Mouse (Mus musculus): ENCODE results near the gene Ipo11. TPM values are rescaled to one million over a fixed set of nuclear protein-coding genes. Genes with fewer than 3 reads are reported as not detected.

The Ipo11 gene
- polyA plus RNA-seq, 1 experiment: 11.6 TPM

GRCm38 (mm10) chr13:106805146-106805545 lies 131.6 kb downstream of the Ipo11 start:
- TF ChIP-seq GATA1 (IDR thresholded peaks at IDR 0.05; ENCODE audit: low read length): no peak

GRCm38 (mm10) chr13:106798026-106798425 lies 138.7 kb downstream of the Ipo11 start:
- TF ChIP-seq GATA1 (IDR thresholded peaks at IDR 0.05; ENCODE audit: low read length): no peak

- no peak for TF ChIP-seq GATA1 (IDR thresholded peaks at IDR 0.05; ENCODE audit: low read length)
These were observed 147.9 kb downstream of the Ipo11 start for GRCm38 (mm10) chr13:106788817-106789216.

- no peak for TF ChIP-seq GATA1 (IDR thresholded peaks at IDR 0.05; ENCODE audit: low read length)
These were observed 168.0 kb downstream of the Ipo11 start for GRCm38 (mm10) chr13:106768807-106769206.

GRCm38 (mm10) chr13:106762611-106763010 lies 174.1 kb downstream of the Ipo11 start:
- no peak for TF ChIP-seq GATA1 (IDR thresholded peaks at IDR 0.05; ENCODE audit: low read length)

GRCm38 (mm10) chr13:106761661-106762060 lies 175.1 kb downstream of the Ipo11 start:
- no peak for TF ChIP-seq GATA1 (IDR thresholded peaks at IDR 0.05; ENCODE audit: low read length)

- no peak for TF ChIP-seq GATA1 (IDR thresholded peaks at IDR 0.05; ENCODE audit: low read length)
These were observed 176.4 kb downstream of the Ipo11 start for GRCm38 (mm10) chr13:106760232-106760875.

GRCm38 (mm10) chr13:106755892-106756291 lies 180.9 kb downstream of the Ipo11 start:
- no peak for TF ChIP-seq GATA1 (IDR thresholded peaks at IDR 0.05; ENCODE audit: low read length)

- no peak for TF ChIP-seq GATA1 (IDR thresholded peaks at IDR 0.05; ENCODE audit: low read length)
These were observed 182.5 kb downstream of the Ipo11 start for GRCm38 (mm10) chr13:106754216-106754615.

- no peak for TF ChIP-seq GATA1 (IDR thresholded peaks at IDR 0.05; ENCODE audit: low read length)
These were observed 184.8 kb downstream of the Ipo11 start for GRCm38 (mm10) chr13:106751951-106752350.

GRCm38 (mm10) chr13:106746823-106747222 lies 189.9 kb downstream of the Ipo11 start:
- TF ChIP-seq GATA1 (IDR thresholded peaks at IDR 0.05; ENCODE audit: low read length): no peak

GRCm38 (mm10) chr13:106745201-106745600 lies 191.6 kb downstream of the Ipo11 start:
- peak; percentile 75 for TF ChIP-seq GATA1 (IDR thresholded peaks at IDR 0.05; ENCODE audit: low read length)

Other genes with a start within 250 kb of the Ipo11 start
- gene Dimt1, start 10.2 kb upstream of the Ipo11 start, polyA plus RNA-seq (2012): 25.0 and 34.3 TPM in 2 replicates
- gene Kif2a, start 85.2 kb upstream of the Ipo11 start, polyA plus RNA-seq (2012): 26.9 and 49.1 TPM in 2 replicates

All from G1E-ER4 (cell line).